Mouse (Mus musculus) induced T-regulatory cell, adult 2 months (primary cell): ENCODE data around the gene Cacnb4.

ENCODE experiments used
- DNase-seq: peaks from one replicate; pipeline ENCODE4 v3.0.0-alpha.2; 2012; ENCODE audit warnings: low read depth

Gene Cacnb4

DNA sequence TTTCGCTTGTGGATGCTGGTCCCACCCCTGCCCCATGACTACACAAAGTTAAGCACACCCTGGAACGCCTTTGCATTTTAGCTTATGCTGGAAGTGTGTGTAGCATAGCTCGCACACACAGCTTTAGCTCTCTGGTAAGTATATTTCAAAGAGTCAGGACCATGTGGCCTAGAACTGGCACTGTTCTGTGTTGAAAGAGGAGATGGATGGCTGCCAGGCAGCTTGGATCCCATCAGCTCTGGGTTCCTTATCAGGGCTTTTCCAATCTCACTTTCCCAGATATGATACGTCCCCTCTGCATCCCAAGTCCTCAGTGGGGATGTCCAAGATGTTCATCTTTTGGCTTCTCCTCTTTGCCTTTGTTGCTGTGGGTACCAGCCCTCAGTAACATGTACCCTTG lies 157.9 kb downstream of the Cacnb4 start:
- DNase-seq, result no peak

DNA sequence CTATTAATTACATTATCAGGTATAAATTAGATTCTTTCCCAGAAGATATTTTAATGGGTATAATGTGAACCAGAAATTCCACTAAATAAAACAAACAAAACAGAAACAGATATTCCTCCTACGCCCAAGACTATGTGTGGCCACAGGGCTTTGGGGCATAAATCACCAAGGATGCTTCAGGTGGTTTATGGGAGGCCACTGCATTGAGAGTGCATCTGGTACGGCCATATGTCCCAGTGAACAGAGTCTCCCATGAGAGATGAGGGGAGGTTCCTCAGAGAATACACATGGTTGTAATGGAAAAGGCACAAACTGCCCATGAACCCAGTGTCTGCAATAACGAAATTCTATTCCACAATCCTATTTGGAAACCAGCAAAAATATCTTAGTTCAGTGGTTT lies 160.1 kb downstream of the Cacnb4 start:
- no peak for DNase-seq

DNA sequence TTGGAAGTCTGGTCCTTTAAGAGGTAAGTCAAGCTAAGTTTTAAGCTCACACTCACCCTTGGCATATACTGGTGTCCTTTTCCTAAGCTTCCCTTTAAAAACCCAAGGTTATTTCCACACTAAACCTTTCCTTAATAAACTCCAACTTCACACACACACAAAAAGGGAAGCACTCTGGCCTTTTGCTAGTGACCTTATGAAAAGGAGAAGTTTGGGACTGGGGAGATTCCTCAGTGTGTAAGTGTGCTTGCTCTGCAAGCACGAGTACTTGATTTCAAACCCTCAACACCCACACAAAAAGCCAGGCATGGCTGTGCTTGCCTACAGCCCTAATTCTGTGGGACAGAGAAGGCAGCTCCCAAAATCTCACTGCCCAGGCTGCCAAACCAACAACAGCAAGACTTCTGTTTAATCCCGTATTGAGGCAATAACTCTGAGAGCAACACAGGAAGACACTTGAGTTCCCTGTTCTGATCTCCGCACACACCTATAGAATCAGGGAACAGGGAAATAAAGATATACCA lies 163.7 kb downstream of the Cacnb4 start:
- no peak for DNase-seq

DNA sequence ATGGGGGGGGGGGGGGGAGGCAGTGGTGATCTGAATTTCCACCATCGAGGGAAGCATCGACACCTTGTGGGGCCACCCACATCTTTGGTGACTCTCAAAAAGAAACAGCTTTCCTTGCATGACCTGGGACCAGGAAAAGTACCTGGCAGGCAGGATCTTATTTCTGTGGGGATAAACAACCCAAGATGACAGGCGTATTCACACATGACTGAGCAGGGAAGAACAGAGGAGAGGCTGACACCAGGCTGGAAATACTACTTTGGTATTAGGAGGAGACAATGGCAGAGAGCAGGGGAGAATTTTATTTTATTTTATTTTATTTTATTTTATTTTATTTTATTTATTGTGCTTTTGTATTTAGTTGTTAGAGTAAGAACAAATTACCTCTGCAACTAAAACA lies 164.4 kb downstream of the Cacnb4 start:
- DNase-seq, result no peak

DNA sequence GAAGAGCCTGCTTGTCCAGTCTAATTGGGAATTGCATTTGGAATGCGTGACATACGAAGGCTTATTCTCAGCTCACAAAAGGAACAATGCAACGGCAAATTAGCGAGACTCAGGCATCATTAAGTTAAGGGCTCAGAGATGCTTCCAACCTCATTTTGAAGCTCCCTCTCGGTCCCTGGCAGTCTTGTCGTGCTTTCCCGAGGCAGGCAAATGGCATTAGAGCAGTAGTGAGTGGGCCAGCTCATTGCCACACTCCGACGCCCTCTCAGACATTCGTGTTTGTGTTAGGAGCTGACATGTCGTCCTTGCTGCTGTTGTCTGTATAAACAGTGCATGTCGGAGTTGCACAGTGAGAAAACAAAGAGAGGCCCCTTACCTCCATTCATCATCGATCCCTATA lies 164.8 kb downstream of the Cacnb4 start:
- no peak for DNase-seq

DNA sequence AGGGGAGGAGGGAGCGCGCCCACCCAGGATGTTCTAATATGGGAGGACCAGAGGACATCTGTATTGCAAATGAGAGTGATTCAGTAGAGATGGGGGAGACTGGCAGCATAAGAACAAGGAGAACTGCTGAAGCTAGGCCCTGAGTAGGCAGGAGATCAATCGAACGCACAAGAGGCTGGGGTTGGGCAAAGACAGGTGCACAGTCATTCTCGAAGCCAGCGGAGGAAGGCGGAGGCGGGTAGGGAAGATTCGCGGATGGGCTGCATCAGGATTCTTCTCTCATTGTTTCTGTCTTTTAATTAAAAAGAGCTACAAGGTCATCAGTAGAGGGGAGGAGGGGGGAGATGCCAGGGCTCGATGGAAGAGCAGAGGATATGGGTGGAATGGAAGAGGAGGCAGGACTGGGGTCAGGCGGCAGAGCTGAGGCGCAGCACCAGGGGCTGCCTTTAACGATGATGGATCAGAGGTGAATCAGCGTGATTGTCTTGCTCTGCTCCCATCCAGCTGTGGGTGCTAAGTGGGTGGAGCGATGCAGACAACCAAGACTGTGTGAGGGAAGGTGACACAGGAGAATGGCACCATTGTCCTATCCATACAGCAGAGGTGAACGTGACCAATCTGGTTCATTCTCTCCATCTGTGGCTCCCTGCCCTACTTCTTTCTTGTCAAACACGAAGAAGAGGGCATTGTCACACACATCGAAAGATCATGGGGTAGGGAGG lies 166.7 kb downstream of the Cacnb4 start:
- no peak for DNase-seq

DNA sequence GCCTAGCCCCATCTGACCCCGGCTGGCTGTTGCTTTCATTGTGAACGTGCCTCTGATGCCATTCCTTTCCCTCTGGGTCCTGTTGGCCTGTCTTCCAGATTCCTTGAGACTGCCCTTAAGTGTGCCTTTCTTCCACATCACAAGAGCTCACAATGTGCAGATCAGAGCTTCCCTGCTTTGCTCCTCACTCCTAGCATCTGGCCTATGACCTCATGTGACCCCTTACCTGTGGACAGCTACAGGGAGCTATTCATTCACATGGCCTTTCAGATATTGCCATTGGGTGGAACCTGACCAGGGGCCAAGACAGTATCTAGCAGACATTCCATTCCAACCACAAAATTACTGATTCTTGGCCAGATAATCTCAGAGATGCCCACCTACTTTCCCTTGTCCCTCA lies 171.5 kb downstream of the Cacnb4 start:
- no peak for DNase-seq

DNA sequence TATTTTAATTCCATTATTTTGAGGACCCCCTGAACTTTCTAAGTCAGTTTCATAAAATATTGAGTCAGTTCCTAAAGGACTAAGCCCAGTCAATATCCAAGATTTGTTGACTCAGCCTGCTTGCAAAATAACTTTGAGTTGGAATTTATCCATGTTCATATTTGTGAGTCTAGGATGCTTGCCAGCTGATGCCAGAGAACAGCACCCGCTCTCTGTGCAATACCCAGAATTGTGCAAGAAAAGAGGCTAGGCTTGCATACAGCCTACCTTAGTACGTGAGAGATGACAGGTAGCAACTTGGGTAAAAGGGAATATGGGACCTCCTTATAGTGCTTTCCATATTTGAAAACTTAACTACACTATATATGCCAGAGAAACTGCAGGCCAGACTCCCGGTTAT lies 171.9 kb downstream of the Cacnb4 start:
- no peak for DNase-seq

DNA sequence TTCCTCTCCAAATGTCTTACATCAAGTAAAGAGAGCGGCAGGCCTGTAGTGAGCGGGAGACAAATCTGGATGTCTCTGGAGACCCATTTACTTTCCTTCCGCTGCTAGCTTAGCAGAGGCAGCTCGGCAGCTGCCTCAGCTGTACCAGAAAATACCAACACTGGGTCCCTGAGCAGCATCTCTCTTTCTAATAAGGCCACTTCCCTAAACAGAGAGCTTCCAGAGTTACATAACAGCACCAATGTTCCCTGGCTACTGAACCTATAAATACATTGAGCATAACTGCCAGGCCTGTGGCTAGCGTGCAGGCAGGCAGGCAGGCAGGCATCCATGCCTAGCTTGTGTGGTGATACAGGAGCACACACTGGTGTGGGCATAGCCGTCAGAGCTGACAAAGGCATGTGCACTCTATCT lies 176.8 kb downstream of the Cacnb4 start:
- DNase-seq, result no peak

DNA sequence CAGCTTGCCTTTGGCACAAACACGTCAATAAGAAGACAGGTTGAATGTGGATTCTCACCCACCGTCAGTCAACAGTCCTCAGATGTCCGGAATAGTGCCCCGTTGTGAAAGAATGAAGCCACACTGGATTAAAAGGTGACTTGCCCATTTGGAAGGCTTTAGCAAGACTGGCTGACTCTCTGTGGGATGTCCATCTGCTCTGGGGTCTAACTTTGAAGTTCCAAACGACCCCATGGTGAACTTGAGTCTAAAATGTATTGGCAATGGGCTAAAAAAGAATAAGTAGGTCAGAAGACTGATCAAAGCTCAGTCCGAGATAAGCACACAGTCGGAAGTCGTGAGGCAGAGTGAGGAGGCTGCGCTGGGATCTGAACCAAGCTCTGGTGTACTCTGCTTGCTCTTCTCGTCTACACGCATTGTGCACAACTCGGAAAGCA lies 177.5 kb downstream of the Cacnb4 start:
- DNase-seq, result no peak

DNA sequence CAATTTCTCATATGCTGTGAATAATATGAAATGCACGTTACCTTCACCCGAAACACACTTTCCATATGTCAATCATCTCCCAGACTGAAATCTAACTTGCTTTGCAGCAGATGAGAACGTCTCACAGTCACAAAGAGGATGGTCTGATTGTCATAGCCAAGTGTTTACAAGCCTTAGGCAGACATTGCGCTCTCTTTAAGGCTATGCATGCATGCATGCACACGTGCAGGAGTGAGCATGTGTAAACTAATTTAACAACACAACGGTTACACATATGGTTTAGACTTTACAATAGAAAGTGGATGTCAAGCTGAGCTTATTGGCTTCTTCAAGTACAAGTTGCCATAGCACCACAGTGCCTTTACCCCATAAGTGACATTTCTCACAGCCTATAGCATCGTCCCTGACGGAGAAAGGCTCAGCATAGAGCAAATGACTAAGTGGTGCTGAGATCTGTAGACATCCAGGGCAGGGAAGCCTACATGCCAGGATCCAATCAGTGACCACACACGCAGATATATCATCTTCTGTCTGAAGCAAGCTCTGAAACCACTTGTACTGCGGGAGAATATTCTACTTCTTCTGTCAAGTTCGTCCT lies 181.4 kb downstream of the Cacnb4 start:
- no peak for DNase-seq

DNA sequence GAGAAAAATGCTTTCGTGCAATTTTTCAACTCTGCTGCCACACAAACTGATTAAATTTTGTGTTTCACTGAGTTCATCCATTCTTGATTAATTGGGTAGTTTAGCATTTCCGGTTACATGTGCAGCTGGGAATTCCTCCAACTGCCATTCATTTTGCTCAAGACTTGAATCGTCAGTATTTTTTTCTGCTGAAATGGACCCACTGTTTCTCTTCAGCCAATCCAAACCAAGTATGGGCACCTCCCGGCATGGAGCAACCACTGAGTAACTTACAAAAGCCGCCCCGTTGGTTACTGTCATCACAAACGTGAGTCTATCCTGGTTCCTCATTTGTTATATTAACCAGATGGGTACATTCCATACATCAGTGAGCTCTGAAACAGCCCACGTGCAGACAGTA lies 182.4 kb downstream of the Cacnb4 start:
- no peak for DNase-seq

DNA sequence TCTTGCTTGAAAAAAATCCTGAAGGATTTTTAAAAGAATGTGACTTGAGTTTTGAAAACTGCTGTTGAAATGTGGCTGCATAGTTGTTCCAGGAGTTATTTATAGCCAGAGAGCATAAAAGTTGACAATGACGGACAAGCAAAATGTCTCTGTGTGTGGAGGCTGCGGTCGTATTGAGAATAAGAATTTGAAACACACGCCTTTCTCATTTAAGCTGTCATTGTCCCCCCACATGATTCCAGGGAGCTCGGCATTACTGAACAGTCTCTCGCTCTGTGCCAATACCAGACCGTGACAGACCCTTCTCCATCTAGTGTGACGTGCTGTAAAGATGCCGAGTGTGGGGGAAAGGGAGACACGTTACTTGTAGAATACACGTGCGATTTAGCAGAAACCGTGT lies 183.8 kb downstream of the Cacnb4 start:
- DNase-seq, result no peak

DNA sequence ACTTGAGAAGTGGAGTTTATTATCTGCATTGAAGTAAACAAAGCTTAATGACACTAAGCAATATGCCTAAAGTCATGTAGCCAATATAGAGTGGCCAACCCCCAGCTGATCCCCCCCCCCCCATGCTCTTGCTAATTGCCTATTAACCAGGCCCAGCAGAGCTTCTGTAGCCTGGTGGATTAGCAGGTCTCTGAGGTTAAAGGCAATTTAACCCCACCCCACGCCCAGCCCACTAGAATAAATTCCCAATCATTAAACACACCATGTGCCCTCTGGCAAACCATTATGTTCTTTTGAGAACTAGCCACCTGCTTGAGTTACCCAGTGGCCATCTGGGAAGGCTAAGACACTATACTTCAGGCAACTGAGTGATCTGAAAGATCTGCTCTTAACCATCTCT lies 186.8 kb downstream of the Cacnb4 start:
- no peak for DNase-seq

DNA sequence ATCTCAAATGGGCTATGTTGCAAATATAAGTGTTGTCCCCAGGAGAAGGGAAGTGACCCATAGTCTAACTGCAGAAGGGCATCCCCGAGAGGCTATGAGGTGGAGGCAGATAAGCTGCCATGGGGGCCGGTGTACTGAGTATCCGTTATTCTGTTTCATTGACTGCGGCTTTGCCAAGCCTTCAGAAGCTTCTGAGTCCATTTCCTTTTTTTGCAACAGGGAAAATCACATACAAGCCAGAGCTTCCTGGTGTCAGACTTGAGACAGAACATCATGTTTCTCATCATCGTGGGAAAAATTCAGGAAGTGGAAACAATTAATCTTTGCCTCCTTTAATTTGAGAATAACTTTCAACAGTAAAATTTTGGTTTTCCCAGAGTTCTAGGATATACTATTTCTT lies 193.1 kb downstream of the Cacnb4 start:
- no peak for DNase-seq

DNA sequence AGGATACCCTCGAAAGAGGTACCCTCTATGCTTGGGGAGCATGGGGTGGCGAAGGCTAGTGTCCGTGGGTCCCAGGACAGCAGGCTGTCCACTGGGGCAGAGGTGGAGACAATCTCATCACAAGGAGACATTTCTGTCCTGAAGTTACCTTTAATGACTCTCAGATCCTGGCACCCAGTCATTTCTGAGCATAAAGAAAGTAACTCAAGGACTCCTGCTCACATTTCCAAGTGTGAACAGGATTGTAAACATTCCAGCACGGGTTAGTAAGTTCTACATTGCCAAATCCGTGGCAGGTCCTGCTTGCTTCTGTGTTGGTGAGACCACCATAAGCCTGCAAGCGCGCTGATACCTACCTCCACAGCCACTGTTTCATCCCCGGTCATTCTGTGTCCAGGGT lies 196.2 kb downstream of the Cacnb4 start:
- DNase-seq, result no peak

DNA sequence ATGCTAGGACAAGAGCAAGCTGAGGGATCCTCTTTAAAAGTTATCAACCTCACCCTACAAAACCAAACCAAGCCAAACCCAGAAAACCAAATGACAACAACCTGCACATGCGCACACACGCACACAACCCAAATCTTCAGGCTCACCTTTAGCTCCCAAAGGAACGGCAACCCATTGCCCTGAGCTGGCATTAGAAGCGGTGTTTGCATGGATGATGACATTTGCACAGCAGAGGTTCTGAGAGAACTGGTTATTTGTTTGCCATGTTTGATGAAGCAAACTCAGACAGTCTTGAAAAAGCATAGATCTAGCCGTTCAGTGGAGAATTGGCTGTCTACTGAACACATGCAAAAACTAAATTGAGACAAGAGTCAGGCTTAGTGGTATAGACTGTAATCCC lies 198.1 kb downstream of the Cacnb4 start:
- no peak for DNase-seq

DNA sequence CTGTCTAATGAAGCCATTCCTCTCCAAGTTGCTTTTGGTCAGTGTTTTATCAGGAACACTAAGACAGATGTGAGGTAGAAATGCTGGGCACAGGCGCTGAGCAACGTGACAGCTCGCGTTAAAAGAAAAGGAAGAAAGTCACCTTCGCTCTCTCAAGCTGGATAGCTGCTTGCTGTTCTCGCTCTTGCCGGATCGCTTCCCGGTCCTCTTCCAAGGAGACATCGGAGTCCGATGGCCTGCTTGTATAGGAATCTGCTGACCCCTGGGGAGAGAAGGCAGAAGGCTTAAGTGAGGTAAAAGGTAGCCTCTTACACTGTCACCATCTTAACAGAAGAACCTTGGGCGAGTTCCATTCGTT lies 199.1 kb downstream of the Cacnb4 start:
- no peak for DNase-seq

DNA sequence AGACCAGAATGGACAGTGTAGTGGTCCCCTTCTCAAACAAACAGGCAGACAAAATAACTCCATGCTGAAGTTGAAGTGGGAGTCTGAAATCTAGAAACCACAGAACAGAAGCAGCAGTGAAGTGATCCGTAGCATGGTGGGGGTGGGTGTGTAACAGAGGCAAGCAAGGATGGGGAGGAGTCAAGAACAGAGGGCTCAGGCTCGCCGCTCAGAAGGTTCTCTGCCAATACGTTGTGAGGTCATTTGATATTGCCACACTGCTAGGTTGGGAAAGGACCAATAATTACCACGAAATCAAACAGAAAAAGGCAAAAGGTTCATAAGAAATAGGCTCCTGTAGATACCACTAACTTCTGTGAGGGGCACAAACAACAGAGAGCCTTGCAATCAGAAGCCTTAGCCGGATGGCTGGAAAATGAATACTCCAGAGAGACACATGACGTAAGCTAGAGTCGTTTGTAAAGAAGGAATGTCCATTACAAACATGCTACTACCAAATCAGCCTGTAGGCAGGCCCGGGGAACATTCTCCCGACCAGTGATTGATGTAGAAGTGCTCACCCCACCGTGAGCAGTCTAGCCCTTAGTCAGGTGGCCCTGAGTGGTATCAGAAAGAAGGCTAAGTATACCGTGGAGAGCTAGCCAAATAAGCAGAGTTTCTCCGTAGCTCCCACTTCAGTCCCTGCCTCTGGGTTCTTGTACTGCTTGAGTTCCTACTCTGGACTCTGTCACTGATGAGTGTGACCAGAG lies 199.7 kb downstream of the Cacnb4 start:
- DNase-seq, result no peak

DNA sequence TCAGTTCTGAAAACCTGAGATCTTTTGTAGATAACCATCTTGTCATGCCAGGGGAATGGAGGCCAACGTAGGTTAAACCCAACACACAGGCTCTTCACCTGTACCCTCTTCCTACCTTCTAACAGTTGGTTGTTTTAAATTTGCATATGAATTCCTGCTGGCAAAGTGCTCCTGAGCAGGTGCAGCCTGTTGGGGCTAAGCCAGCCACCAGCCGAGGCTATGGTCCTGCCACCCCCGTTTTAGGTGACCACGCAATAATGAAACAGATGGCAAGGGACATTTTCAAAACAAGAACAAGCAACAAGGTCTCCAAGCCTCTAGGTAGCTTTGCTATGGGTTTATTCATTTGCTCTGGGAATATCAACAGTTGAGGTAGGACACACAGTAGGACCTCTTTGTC lies 200.8 kb downstream of the Cacnb4 start:
- DNase-seq, result no peak

DNA sequence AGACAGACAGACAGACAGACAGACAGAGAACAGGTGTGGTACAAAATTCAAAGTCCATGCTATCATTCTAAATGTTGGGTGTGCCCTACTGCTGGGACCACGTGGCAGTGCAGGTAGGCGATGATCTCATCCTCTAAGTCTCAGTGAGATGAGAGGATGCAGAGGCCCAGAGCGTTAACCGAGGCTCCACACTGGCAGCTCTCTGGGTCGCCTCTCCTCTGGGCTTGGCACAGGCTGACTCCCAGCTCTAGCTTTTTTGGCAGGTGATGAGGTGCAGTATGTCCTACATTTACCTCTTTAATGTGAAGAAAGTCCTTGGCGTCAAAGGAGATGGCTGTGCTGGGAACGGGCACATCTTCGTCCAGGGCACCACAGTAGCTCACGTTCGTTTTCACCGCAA lies 202.1 kb downstream of the Cacnb4 start:
- DNase-seq, result no peak

DNA sequence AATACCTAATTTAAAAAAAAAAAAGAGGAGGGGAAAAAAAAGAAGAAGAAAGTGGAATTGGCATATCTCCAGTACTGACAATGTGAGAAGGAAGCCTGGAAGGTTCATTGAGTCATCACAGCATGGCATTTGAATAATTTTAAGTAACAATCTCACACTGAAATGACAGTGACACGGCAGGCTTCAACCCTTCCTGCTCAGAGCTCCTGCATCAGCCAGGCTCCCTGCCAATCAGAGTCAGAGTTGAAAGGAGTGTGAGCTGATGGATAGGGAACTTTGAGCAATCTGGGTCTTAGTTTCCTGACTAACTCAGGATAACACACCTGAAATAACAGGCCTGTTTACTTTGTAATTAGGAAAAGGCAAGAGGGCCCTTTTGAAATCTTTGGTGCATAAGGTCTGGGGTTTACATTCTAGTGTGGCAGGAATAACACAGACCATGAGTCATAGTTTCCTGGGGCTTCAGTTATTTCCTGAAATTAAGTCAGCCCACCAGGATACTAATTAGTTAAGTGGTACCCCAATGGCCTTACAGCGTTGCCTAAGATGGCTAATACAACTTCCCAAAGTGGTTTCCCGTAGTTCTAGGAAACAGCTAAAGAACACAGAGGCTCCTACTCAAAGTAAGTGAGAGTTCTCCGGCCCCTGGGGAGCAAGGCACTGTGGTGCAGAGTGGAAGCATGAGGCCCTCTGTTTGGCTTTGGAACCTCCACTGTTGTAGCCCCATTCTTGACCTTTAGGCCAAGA lies 204.9 kb downstream of the Cacnb4 start:
- no peak for DNase-seq
